Mouse (Mus musculus): Measurements from ENCODE around the gene Gm42878. TPM values are rescaled to one million over a fixed set of nuclear protein-coding genes. Genes with fewer than 3 reads are reported as not detected.
A peak's percentile ranks its signal among the peaks of the same experiment; 100 is the strongest.

Gene Gm42878
- total and polyA plus RNA-seq, 3 experiments, result 1.0 TPM; not detected in 2

DNA sequence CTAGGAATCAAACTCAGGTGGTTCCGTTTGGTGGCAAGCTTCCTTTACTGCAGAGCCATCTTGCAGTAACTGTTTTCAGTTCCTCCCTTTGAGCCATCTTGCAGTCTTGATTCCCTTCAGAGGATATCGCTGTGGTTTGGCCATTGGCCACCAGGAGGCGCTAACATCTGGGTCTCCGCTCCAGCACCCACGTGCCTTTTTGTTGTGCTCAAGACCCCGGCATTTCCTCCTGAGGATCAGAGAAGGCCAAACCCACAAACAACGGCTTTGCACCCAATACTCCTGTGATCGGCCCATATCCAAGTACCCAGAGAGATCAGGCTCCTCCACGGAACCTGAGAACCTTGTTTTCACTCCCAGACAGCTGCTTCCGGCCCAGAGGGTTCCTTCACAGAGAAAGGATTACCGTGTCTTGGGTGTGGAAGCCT lies 19.2 kb upstream of the Gm42878 start (continued):
- TF ChIP-seq ZMIZ1 (IDR thresholded peaks at IDR 0.05; ENCODE audit: low read depth, low read length), result no peak
- TF ChIP-seq USF1 (IDR thresholded peaks at IDR 0.05; ENCODE audit: low read depth, low read length), result peak; percentile 72

DNA sequence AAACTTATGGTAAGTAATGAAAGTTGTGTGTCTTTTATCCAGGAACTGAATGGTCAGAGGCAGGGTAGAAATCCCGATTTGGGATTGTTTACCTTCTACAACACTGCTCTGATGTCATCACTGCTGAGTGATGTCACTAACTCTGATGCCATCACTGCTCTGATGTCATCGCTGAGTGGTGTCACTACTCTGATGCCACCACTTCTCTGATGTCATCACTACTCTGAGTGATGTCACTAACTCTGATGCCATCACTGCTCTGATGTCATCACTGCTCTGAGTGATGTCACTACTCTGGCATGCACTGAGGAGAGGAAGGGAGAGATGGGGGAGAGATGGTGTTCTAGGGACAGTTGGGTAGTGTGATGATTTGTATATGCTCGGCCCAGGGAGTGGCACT lies 17.2 kb upstream of the Gm42878 start:
- dilution Hi-C loops (cut with MboI; ENCODE audit: extremely low pct_ligation_motif_present, extremely low pct_unique_long_range_greater_than_20kb, low sequenced_read_pairs), result no loop called here

DNA sequence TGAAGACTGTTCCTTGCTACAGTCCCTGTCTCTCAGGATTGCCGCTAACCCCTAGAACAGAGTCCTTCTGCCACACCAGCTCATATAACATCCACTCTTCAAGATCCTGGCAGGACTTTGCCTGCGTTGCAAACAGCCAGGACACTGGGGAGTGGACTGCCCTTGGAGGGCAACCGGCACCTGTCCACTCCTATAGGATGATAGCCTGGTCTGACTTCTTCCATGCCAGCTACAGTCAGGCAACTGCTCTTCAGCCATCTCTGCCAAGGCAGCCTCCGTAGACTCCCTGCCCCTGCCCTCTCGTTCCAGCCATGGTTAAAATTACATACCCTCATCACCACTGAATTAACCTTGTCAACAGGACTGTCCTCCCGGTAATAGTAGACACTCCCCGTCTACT lies 3.9 kb upstream of the Gm42878 start:
- Histone ChIP-seq H3K27ac (ENCODE audit: insufficient read depth, low read depth) (no peak overlapping the region), H3K9me3 (replicated peaks; ENCODE audit: low read length) (no peaks in the 10 kb centered on the region), H3K27me3 (replicated peaks) (peaks cover under 1% of the 10 kb centered on the region), H3K4me3 (replicated peaks in 1 of 3; ENCODE audit: low read depth in 2 of 3, low read length in 2 of 3, poor library complexity in 1 of 3) (no peak overlapping the region), H3K4me1 (ENCODE audit: control insufficient read depth in 1 of 2, insufficient read depth in 2 of 2) (peaks cover 0 to 13% of the 10 kb centered on the region in 2 experiments; a peak in 2 of 4 replicates), H3K79me2 (replicated peaks; ENCODE audit: control insufficient read depth, extremely low read depth, insufficient read depth, poor library complexity, severe bottlenecking) (peaks cover 11% of the 10 kb centered on the region), H3K4me2 (ENCODE audit: insufficient read depth, low read depth, poor library complexity, severe bottlenecking) (no peak overlapping the region), H3K9ac (ENCODE audit: insufficient read depth, low read depth) (no peak overlapping the region), H3K36me3 (replicated peaks in 1 of 2; ENCODE audit: control insufficient read depth in 1 of 2, insufficient read depth in 1 of 2, low read length in 1 of 2) (peaks cover 0 to 19% of the 10 kb centered on the region in 2 experiments)
- dilution Hi-C loops (cut with MboI; ENCODE audit: extremely low pct_ligation_motif_present, extremely low pct_unique_long_range_greater_than_20kb, low sequenced_read_pairs), result no loop called here
- in situ Hi-C loops (cut with MboI; ENCODE audit: low pct_ligation_motif_present, low pct_unique_long_range_greater_than_20kb, low sequenced_read_pairs), result no loop called here
- no peak for DNase-seq (ENCODE audit: extremely low read depth)
- TF ChIP-seq JUND (conservative IDR thresholded peaks at IDR 0.05; ENCODE audit: low read depth, low read length) (no peak), CTCF (conservative IDR thresholded peaks at IDR 0.05 in 1 of 2, IDR thresholded peaks at IDR 0.05 in 1 of 2; ENCODE audit: low read depth in 2 of 2, low read length in 2 of 2) (no peak)

More for the DNA sequence above, 17.2 kb upstream of the Gm42878 start:
- no peak overlapping the region for H3K4me3 ChIP-seq (replicated peaks in 1 of 3; ENCODE audit: low read depth in 2 of 3, low read length in 2 of 3, poor library complexity in 1 of 3)
- no peak for DNase-seq (ENCODE audit: extremely low read depth)
- in situ Hi-C loops (cut with MboI; ENCODE audit: low pct_ligation_motif_present, low pct_unique_long_range_greater_than_20kb, low sequenced_read_pairs), result no loop called here
- peaks cover 2% of the 10 kb centered on the region for H3K27me3 ChIP-seq (replicated peaks)
- H3K4me1 ChIP-seq (ENCODE audit: control insufficient read depth in 1 of 2, insufficient read depth in 2 of 2), result peaks cover 0 to 11% of the 10 kb centered on the region in 2 experiments; a peak in 2 of 4 replicates
- peaks cover 0 to 13% of the 10 kb centered on the region in 2 experiments for H3K36me3 ChIP-seq (replicated peaks in 1 of 2; ENCODE audit: control insufficient read depth in 1 of 2, insufficient read depth in 1 of 2, low read length in 1 of 2)
- H3K9ac ChIP-seq (ENCODE audit: insufficient read depth, low read depth), result no peak overlapping the region
- no peak overlapping the region for H3K27ac ChIP-seq (ENCODE audit: insufficient read depth, low read depth)
- no peaks in the 10 kb centered on the region for H3K79me2 ChIP-seq (replicated peaks; ENCODE audit: control insufficient read depth, extremely low read depth, insufficient read depth, poor library complexity, severe bottlenecking)
- TF ChIP-seq EP300 (IDR thresholded peaks at IDR 0.05; ENCODE audit: low read length), result no peak
- TF ChIP-seq ZC3H11A (IDR thresholded peaks at IDR 0.05; ENCODE audit: low read depth, low read length), result no peak
- TF ChIP-seq GABPA (IDR thresholded peaks at IDR 0.05; ENCODE audit: insufficient replicate concordance, low read depth, low read length), result peak; percentile 30; the same call in 1 of the 2 replicates
- peaks cover 3% of the 10 kb centered on the region for H3K9me3 ChIP-seq (replicated peaks; ENCODE audit: low read length)
- no peak overlapping the region for H3K4me2 ChIP-seq (ENCODE audit: insufficient read depth, low read depth, poor library complexity, severe bottlenecking)

DNA sequence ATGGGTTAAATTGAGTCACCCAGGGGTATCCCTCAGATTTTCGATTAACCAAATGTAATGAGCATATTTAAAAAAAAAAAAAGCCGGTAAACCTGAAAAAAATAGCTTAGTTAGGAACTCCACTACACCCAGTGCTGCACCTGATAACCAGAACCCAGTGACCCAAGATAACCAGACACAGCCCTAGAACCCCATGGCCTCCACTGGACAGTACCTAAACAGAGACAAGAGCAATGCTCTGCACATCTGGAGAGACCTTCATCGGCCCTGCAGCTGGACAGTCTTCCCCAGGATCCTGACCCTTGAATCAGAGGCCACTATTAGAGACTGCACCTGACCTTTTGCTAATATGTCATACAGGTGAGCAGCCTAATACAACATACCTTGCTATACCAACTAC lies 1.8 kb upstream of the Gm42878 start:
- Histone ChIP-seq H3K27me3 (replicated peaks) (no peaks in the 10 kb centered on the region), H3K36me3 (replicated peaks in 1 of 2; ENCODE audit: control insufficient read depth in 1 of 2, insufficient read depth in 1 of 2, low read length in 1 of 2) (peaks cover 0 to 19% of the 10 kb centered on the region in 2 experiments), H3K4me1 (ENCODE audit: control insufficient read depth in 1 of 2, insufficient read depth in 2 of 2) (peaks cover 0 to 33% of the 10 kb centered on the region in 2 experiments; a peak in 2 of 4 replicates), H3K9ac (ENCODE audit: insufficient read depth, low read depth) (no peak overlapping the region), H3K27ac (ENCODE audit: insufficient read depth, low read depth) (no peak overlapping the region), H3K79me2 (replicated peaks; ENCODE audit: control insufficient read depth, extremely low read depth, insufficient read depth, poor library complexity, severe bottlenecking) (peaks cover 30% of the 10 kb centered on the region), H3K4me3 (replicated peaks in 1 of 3; ENCODE audit: low read depth in 2 of 3, low read length in 2 of 3, poor library complexity in 1 of 3) (no peak overlapping the region), H3K9me3 (replicated peaks; ENCODE audit: low read length) (no peaks in the 10 kb centered on the region), H3K4me2 (ENCODE audit: insufficient read depth, low read depth, poor library complexity, severe bottlenecking) (no peak overlapping the region)
- TF ChIP-seq MAZ (IDR thresholded peaks at IDR 0.05; ENCODE audit: low read depth, low read length) (no peak), TBP (conservative IDR thresholded peaks at IDR 0.05; ENCODE audit: low read depth, low read length) (no peak), SMC3 (IDR thresholded peaks at IDR 0.05; ENCODE audit: low read depth, low read length) (no peak), KAT2A (IDR thresholded peaks at IDR 0.05; ENCODE audit: insufficient replicate concordance, low read length) (no peak), CTCF (conservative IDR thresholded peaks at IDR 0.05 in 1 of 2, IDR thresholded peaks at IDR 0.05 in 1 of 2; ENCODE audit: low read depth in 2 of 2, low read length in 2 of 2) (no peak), NELFE (IDR thresholded peaks at IDR 0.05; ENCODE audit: low read depth, low read length) (no peak), CHD1 (IDR thresholded peaks at IDR 0.05; ENCODE audit: low read depth, low read length) (no peak), UBTF (IDR thresholded peaks at IDR 0.05; ENCODE audit: low read depth, low read length) (no peak), PAX5 (IDR thresholded peaks at IDR 0.05; ENCODE audit: low read length) (no peak), ZKSCAN1 (IDR thresholded peaks at IDR 0.05; ENCODE audit: borderline replicate concordance, low read depth, low read length) (no peak)
- dilution Hi-C loops (cut with MboI; ENCODE audit: extremely low pct_ligation_motif_present, extremely low pct_unique_long_range_greater_than_20kb, low sequenced_read_pairs), result no loop called here
- in situ Hi-C loops (cut with MboI; ENCODE audit: low pct_ligation_motif_present, low pct_unique_long_range_greater_than_20kb, low sequenced_read_pairs), result no loop called here
- no peak for DNase-seq (ENCODE audit: extremely low read depth)
